Mouse (Mus musculus): Measurements from ENCODE around the gene Ptprn.

DNA sequence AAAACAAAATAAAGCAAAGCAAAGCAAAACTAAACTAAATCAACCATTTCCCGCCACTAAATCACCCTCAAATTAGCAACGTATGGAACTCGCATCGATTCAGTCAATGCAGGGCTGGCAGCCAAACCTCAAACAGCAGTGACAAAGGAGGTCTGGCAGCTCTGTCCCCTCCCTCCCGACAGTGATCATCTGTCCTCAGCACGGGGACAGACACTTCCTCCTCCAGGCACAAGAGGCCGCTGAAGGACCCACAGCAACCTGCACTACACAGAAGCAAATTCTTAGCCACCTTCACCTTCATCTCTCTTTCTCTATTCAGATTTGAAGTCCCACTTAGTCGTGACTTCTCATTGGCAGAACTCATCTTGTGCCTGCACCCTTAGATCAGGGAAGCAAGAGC lies 29.7 kb downstream of the Ptprn start:
- TF ChIP-seq EP300 (IDR thresholded peaks at IDR 0.05; ENCODE audit: insufficient read depth, low read depth, low read length), result no peak
- no peak for TF ChIP-seq POLR2A (IDR thresholded peaks at IDR 0.05; ENCODE audit: insufficient read depth, low read length)
- peak; percentile 74 for TF ChIP-seq CTCF (IDR thresholded peaks at IDR 0.05; ENCODE audit: low read depth, low read length)

All from ES-Bruce4 (cell line).